Comparison of ENCODE assay signal across 17 mouse cellular contexts in genomic region chr8:125796970-125797369, GRCm38 (mm10).
DNase-seq lines count a peak whose midpoint lies in the region; ATAC-seq lines count a peak whose summit lies in the region.
"Had no signal": no experiment of that assay in that cellular context is flagged by ENCODE, and none has a peak within 500 bp of the region (broad histone marks: within the 10 kb centered on the region; RNA-seq: fewer than 3 reads in every experiment).

No protein-coding gene starts in this region.

- intact Hi-C loops in gastrocnemius, postnatal 14 days (cut with DNase I; ENCODE audit: low total_unique reads), result no loop called here

- DNase-seq in brain, adult 2 months (ENCODE audit: low read depth, low spot score), result peak; percentile 67
- DNase-seq in cerebellum, adult 11-12 months, result peak; percentile 71
- DNase-seq in cerebellum, adult 8-10 months, result peak; percentile 55
- peak; percentile 32 to 66 for DNase-seq in cerebellum, postnatal 14 days
- DNase-seq in kidney, postnatal 36 days, result no peak
- no peak for DNase-seq in heart, adult 9 months (ENCODE audit: low spot score in 2 of 2)
- DNase-seq in gastrocnemius, postnatal 14 days, result no peak
- DNase-seq: adrenal gland, postnatal 10 days; adrenal gland, postnatal 36 days; B cell, adult 2 months; gastrocnemius, postnatal 36 days; heart, adult 2 months; kidney, adult 2 months had no signal

- no peak for ATAC-seq in megakaryocyte-erythroid progenitor cell, adult 5-6 weeks (replicated peaks; ENCODE audit: low FRiP score, low TSS enrichment, poor library complexity, severe bottlenecking)
- ATAC-seq: forebrain, embryonic 15.5 days; intestine, postnatal 0 days; Patski had no signal

Comparison
In these comparisons a context has a peak if more than half of its experiments do, and no peak if none do; other contexts are left out.
1. DNase-seq: peak in brain, adult 2 months (single experiment), cerebellum, adult 11-12 months (single experiment), cerebellum, adult 8-10 months (single experiment) and cerebellum, postnatal 14 days (2 of 2); none in kidney, postnatal 36 days (0 of 2), heart, adult 9 months (0 of 2) and gastrocnemius, postnatal 14 days (single experiment).